Mouse (Mus musculus): Measurements from ENCODE around the gene D430041D05Rik.
"Not testable (repeated sequence)": the region's sequence is repeated elsewhere in the genome, so short reads cannot be mapped to it uniquely, and the experiment has no call there.

The D430041D05Rik gene

DNA sequence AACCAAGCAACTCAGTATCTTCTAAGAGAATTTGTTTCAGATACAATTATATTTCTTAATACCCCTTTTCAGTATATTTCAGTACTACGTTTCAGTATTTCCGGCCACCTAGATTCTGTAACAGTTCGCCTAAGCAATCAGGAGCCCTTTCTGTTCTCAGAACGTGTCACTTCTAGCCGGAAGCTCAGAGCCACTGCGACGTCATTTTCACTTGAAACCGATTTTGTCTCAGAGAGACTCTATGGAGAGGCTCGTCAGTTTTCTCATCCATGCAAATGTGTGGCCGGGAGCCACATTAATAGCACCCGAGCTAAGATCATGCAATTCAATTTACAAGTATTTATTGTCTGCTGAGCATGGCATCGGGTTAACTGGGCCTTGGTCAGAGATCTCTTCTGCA is 266.8 kb downstream of the D430041D05Rik start:
- no peak for DNase-seq

- no peak for DNase-seq
Measured at GRCm38 (mm10) chr2:104142140-104142539, 268.7 kb downstream of the D430041D05Rik start.

DNA sequence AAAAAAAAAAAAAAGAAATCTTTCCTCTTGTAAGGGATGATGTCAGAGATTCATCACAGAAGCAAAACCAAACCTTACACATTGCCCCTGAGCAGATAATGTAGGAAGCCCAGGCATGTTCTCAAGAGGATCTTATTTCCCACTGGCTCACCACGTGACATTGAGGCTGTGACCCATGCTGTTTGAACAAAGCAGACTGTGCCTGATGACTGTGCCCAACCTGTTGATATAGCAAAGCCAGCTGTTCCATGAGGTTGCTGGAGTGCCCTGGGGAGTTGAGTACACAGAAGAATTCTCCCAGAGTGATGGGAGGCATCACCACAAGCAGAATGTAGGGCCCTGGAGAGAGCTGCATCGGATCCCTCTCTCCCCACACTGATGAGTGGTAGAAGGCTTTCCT is 274.9 kb downstream of the D430041D05Rik start:
- DNase-seq: no peak

GRCm38 (mm10) chr2:104134150-104135056 is 276.4 kb downstream of the D430041D05Rik start:
- DNase-seq: peak; percentile 25 to 69

GRCm38 (mm10) chr2:104133042-104133810 is 277.6 kb downstream of the D430041D05Rik start:
- no peak for DNase-seq

DNA sequence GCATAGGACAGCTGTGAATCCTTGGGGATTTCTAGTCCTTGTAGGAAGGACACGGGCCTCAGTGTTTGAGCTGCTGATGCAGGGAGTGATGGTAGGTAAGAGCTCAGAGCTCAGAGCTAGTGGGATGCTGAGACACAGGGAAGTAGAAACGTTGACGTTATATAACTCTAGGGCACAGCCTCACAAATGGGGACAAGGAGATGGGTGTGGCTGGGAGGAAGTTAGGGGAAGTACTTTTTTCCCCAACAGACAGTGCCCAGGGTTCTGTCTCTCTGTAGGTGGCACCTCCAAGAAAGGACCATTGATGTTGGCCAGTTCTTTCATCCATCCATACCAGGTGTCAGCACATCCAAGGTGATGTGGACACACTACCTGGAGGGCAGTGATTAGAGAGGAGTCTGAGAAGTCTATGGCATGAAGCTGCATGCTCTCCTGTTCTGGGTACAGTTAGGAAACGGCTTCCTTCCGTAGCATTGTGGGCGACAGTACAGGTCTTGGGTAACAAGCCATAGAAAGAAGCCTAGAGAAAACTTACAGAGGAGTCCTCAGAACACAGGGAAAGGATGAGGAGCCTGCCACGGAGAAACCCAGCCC is 278.4 kb downstream of the D430041D05Rik start:
- DNase-seq: no peak

DNA sequence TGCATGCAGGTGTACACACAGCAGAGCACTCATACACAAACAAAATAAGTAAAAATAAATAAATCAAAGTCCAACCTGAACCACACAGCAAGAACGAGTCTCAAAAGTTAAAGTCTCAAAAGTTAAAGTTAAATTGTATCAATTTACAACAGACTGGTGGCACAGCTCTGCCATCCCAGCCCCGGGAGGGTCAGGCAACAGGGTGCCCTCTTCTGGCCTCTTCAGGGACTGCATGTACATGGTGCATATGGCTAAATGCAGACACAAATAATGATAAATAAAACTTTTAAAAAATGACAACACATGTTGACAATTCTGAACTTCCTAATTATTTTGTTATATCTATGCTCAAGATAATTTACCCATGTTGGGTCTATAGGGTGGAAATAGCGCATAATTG is 279.8 kb downstream of the D430041D05Rik start:
- no peak for DNase-seq

GRCm38 (mm10) chr2:104130165-104130564 is 280.6 kb downstream of the D430041D05Rik start:
- DNase-seq: no peak

GRCm38 (mm10) chr2:104128803-104129531 is 281.8 kb downstream of the D430041D05Rik start:
- DNase-seq: peak; percentile 44 to 54

DNA sequence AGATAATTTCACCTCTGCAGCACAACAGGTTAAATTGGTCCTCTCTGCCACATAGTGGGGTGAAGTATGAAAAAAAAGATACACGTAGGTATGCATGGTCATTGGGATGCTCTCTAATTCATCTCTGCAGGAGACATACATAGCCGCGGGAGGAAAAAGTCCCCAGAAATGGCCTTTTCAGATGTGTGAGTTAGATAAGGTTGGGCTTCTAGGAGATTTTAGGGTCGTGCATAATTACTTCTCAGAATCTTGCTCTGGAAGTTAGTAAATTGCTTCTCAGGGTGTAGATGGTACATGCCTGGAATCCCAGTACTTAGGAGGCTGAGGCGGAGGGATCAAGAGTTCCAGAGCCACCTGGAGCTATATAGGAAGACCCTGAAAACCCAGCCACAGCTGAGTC is 286.7 kb downstream of the D430041D05Rik start:
- no peak for DNase-seq

GRCm38 (mm10) chr2:104123540-104123939 is 287.3 kb downstream of the D430041D05Rik start:
- DNase-seq: no peak

GRCm38 (mm10) chr2:104122505-104123378 is 288.1 kb downstream of the D430041D05Rik start, which contains the start of gene A930018P22Rik:
TSS of gene A930018P22Rik (plus strand) at chr2:104122769.
- peak; percentile 89 to 90 for DNase-seq

DNA sequence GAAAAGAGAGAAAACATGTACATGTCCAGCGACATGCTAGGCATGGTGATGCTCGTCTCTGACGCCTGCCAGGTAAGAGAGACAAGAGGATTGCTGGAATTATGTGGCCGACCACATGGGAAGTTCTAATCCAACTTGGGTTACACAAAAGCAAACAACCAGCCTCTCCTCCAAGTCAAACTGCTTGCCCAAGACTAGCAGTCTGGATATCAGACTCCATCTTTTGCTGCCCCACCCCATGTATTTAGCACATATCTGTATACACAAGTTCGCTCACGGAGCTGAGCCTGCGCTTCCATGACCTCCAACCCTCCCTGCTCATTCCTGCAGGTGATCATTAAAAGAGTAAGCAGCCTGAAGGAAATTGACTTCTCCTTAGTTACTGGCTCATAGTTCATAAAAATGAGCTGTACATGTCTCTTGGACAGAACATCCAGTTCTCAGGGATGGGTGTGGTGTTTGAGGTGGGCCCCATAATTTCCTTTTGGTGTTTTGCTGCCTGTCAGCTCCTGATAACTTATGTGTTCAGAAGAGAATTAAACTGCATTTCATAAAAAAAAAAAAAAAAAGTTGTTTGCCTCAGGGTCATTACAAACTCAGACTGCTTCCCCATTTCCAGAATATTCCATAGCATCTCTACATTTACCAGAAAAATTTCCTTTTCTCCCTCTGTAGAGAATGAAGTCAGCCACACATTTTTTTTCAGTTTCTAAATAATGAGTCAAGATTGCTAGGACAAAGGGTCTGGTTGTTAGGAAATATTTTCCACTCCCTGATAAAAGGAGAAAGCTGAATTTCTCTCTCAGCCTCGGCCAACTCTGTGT is 288.9 kb downstream of the D430041D05Rik start:
- peak in 1 of 2 experiments; percentile 24 for DNase-seq

DNA sequence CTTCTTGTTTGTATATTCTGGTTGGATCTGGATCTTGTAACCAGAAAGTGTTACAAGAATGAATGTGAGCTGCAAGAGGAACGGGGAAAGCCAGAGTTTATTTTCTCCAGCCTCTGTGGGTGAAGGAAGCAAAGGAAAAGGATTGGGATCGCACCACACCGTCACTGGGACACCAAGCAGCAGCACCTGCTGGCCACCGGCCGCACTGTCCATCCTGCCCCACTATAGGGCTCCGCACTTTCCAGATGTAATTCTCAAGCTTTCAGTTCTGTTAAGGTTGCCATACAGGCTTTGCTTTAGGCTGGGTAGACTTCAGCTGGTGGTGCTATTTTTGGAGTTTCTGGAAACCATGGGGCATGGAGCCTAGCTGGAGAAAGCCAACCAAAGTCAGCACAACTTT is 290.5 kb downstream of the D430041D05Rik start:
- DNase-seq: no peak

DNA sequence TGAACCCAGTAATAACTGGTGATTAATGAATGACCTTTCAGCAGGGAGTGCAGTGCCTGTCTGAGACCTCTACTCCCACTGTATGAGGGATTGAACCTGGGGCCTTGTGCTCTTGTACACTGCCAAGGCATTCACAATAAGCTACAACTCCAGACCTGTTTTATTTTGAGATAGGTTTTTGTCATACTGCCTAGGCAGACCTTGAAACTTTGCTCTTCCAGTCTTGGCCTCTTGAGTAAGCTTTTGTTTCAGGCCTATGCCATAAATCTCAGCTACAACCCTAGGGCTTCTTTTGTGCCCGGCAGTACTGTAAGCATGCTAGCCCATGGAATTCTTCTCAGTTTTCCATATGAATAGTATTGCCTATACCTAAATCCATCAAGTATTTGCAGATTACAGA is 291.7 kb downstream of the D430041D05Rik start:
- no peak for DNase-seq

- not testable (repeated sequence) for DNase-seq
Measured at GRCm38 (mm10) chr2:104117173-104117572, 293.6 kb downstream of the D430041D05Rik start.

GRCm38 (mm10) chr2:104114898-104115297 is 295.9 kb downstream of the D430041D05Rik start:
- DNase-seq: no peak

DNA sequence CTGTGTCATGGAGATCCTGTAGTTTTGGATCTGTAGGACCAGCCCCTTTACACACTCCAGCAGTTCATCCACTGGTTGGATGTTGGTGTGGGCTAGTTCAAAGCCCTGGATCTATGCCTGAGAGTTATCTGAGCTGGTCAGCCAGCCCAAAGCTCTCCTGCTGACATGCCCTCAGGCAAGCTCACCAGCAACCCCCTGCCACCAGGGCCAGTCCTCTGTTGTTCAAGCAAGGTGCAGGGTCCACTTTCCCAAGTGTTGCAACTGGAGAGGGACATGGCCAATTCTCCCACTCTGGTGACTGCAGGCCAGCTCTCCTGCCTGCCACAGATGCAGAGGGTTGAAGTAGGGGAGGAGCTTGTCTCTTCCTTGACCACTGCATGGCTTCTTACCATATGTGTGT is 297.2 kb downstream of the D430041D05Rik start:
- DNase-seq: not testable (repeated sequence)

DNA sequence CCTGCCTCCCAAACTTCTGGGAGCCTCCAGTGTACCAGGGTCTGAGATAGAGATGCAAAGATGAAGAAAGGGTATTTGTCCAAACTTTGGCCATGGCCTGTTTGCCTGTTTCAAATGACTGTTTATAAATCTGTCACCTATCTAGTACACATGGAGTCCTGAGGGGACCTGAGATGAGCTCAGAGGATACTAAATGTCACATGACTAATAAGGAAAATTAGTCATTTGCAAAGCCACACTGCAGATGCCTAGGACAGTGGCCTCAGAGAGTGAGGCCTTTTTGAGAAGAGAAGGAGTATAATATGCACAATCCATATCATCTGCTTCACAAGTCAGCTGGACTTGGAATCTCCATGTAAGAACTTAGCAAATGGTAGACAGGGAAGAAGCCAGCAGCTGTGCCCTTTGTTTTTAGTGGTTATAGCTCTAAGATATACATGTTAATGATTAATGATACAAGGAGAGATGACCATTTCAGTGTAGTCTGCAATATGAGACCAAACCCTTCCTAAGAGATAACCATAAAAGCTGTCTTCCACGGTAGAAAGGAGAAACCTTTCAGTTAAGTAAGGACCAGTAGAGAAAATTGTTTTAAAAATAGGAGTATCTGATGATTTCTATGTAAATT is 299.5 kb downstream of the D430041D05Rik start:
- not testable (repeated sequence) for DNase-seq

DNA sequence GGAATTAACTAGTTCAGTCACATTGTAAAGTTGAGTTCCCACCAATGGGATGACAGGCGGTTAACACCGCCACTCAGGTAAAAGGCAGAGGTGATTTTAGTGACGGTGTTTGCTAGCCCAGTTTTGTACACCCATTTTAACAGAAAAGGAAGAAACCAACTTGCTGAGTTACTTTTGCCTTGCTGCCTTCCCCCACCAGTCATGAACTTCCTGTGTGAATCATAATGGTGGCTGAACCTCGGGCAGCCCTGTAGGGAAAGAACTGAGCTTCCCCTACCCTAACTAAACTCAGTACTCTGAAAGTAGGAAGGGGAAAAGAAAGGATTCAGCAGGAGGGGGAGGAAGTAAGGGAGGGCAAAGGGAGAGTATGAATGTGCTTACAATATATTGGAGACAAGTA is 300.8 kb downstream of the D430041D05Rik start:
- DNase-seq: no peak

Data from lung, adult 18-20 months (tissue).